Mouse (Mus musculus) cortical plate, adult 2 months (tissue): ENCODE results near the gene Upk1b. TPM values are rescaled to one million over a fixed set of nuclear protein-coding genes. Genes with fewer than 3 reads are reported as not detected.

Experiments
- H3K27ac ChIP-seq: fragments of 200-500 bp; 2 replicates; pipeline ENCODE4 v1.5.1; 2012; ENCODE audit warnings: low read length, control low read depth, inconsistent platforms; ENCODE audit not compliant: insufficient read depth
- H3K4me1 ChIP-seq: fragments of 200-500 bp; 2 replicates; pipeline ENCODE4 v1.6.1; 2011; ENCODE audit warnings: low read length; ENCODE audit not compliant: control insufficient read depth, insufficient read depth
- H3K4me3 ChIP-seq: fragments of 200-500 bp; 2 replicates; pipeline ENCODE4 v1.5.1; 2011; ENCODE audit warnings: mild to moderate bottlenecking, low read length, control low read depth; ENCODE audit not compliant: insufficient read depth
- CTCF ChIP-seq: fragments of 200-500 bp; IDR thresholded peaks from 2 replicates; pipeline ENCODE4 v1.5.1; 2011; ENCODE audit warnings: mild to moderate bottlenecking, control low read depth, low read length; ENCODE audit not compliant: insufficient read depth; ENCODE audit errors: extremely low read depth
- POLR2A ChIP-seq: fragments of 200-500 bp; IDR thresholded peaks from 2 replicates; pipeline ENCODE4 v1.6.1; 2011; ENCODE audit warnings: mild to moderate bottlenecking, low read length, control low read depth; ENCODE audit not compliant: insufficient read depth; ENCODE audit errors: extremely low read depth
- polyA plus RNA-seq: library from polyadenylated mRNA; depleted of rRNA; stranded (reverse); fragments of >200 nt; gene quantifications from 2 replicates; pipeline ENCODE4 v1.2.3, GENCODE M21; 2012

Gene Upk1b
- polyA plus RNA-seq, 1 experiment: 2.3 TPM

GRCm38 (mm10) chr16:38782524-38783067 is 17.5 kb downstream of the Upk1b start:
- no peak for TF ChIP-seq POLR2A
- TF ChIP-seq CTCF: no peak
- Histone ChIP-seq H3K4me3 (no peak overlapping the region), H3K4me1 (no peaks in the 10 kb centered on the region), H3K27ac (no peak overlapping the region)

GRCm38 (mm10) chr16:38781946-38782345 is 18.2 kb downstream of the Upk1b start:
- H3K27ac ChIP-seq: no peak overlapping the region
- H3K4me1 ChIP-seq: no peaks in the 10 kb centered on the region
- H3K4me3 ChIP-seq: no peak overlapping the region
- TF ChIP-seq POLR2A (no peak), CTCF (no peak)

- TF ChIP-seq POLR2A: no peak
- no peak for TF ChIP-seq CTCF
- Histone ChIP-seq H3K4me1 (no peaks in the 10 kb centered on the region), H3K27ac (no peak overlapping the region)
These were observed 19.1 kb downstream of the Upk1b start for GRCm38 (mm10) chr16:38780960-38781572.

GRCm38 (mm10) chr16:38776342-38776741 is 23.8 kb downstream of the Upk1b start:
- TF ChIP-seq CTCF (no peak), POLR2A (no peak)
- no peak overlapping the region for H3K27ac ChIP-seq
- no peaks in the 10 kb centered on the region for H3K4me1 ChIP-seq
- no peak overlapping the region for H3K4me3 ChIP-seq

More at GRCm38 (mm10) chr16:38780960-38781572, 19.1 kb downstream of the Upk1b start:
- H3K4me3 ChIP-seq: no peak overlapping the region

- no peaks in the 10 kb centered on the region for H3K4me1 ChIP-seq
- no peak for TF ChIP-seq CTCF
- TF ChIP-seq POLR2A: no peak
- no peak overlapping the region for H3K27ac ChIP-seq
- no peak overlapping the region for H3K4me3 ChIP-seq
These were observed 25.0 kb downstream of the Upk1b start for GRCm38 (mm10) chr16:38774964-38775746.

- Histone ChIP-seq H3K4me3 (no peak overlapping the region), H3K27ac (no peak overlapping the region), H3K4me1 (no peaks in the 10 kb centered on the region)
- TF ChIP-seq POLR2A (no peak), CTCF (no peak)
These were observed 27.1 kb downstream of the Upk1b start for GRCm38 (mm10) chr16:38772906-38773496.

- H3K27ac ChIP-seq: no peak overlapping the region
These were observed 29.0 kb downstream of the Upk1b start for GRCm38 (mm10) chr16:38771145-38771544.

GRCm38 (mm10) chr16:38769529-38769928 is 30.6 kb downstream of the Upk1b start:
- Histone ChIP-seq H3K27ac (no peak overlapping the region), H3K4me1 (no peaks in the 10 kb centered on the region), H3K4me3 (no peak overlapping the region)
- TF ChIP-seq CTCF (no peak), POLR2A (no peak)

More at GRCm38 (mm10) chr16:38771145-38771544, 29.0 kb downstream of the Upk1b start:
- TF ChIP-seq CTCF (no peak), POLR2A (no peak)
- Histone ChIP-seq H3K4me3 (no peak overlapping the region), H3K4me1 (no peaks in the 10 kb centered on the region)

- H3K4me1 ChIP-seq: no peaks in the 10 kb centered on the region
- no peak overlapping the region for H3K27ac ChIP-seq
- no peak overlapping the region for H3K4me3 ChIP-seq
- TF ChIP-seq CTCF (no peak), POLR2A (no peak)
These were observed 31.7 kb downstream of the Upk1b start for GRCm38 (mm10) chr16:38768386-38768785.

- H3K4me3 ChIP-seq: no peak overlapping the region
- TF ChIP-seq CTCF (no peak), POLR2A (no peak)
- no peaks in the 10 kb centered on the region for H3K4me1 ChIP-seq
- no peak overlapping the region for H3K27ac ChIP-seq
These were observed 32.4 kb downstream of the Upk1b start for GRCm38 (mm10) chr16:38767761-38768160.

- H3K4me1 ChIP-seq: no peaks in the 10 kb centered on the region
- H3K4me3 ChIP-seq: no peak overlapping the region
- H3K27ac ChIP-seq: no peak overlapping the region
- TF ChIP-seq POLR2A (no peak), CTCF (no peak)
These were observed 33.5 kb downstream of the Upk1b start for GRCm38 (mm10) chr16:38766671-38767070.
